Mouse (Mus musculus) CH12.LX (cell line): ENCODE measurements at regions not wholly inside any gene's neighbourhood (a gene's known extent, or its start where the extent isn't known, plus 50 kb on each side); places are given as distances from the start of the nearest gene placed in this dataset.

ENCODE experiments used
- CHD2 ChIP-seq: IDR thresholded peaks from 2 replicates; pipeline ENCODE4 v1.6.1; 2011; ENCODE audit warnings: low read length, improper control_type of control experiment
- CTCF ChIP-seq, 2 experiments: IDR thresholded peaks in 1 of 2; conservative IDR thresholded peaks in 1 of 2; 2 replicates each; pipeline ENCODE4 v1.5.1; 2011 to 2012; ENCODE audit warnings: low read depth in 2 of 2, low read length in 2 of 2, improper control_type of control experiment in 1 of 2, inconsistent platforms in 1 of 2, mild to moderate bottlenecking in 1 of 2, moderate library complexity in 1 of 2
- E2F4 ChIP-seq: IDR thresholded peaks from 2 replicates; pipeline ENCODE4 v1.6.1; 2011; ENCODE audit warnings: low read depth, low read length, improper control_type of control experiment; ENCODE audit not compliant: insufficient replicate concordance
- GABPA ChIP-seq: IDR thresholded peaks from 2 replicates; pipeline ENCODE4 v1.6.1; 2012; ENCODE audit warnings: low read depth, low read length, improper control_type of control experiment, inconsistent platforms; ENCODE audit not compliant: insufficient replicate concordance
- JUN ChIP-seq: IDR thresholded peaks from 2 replicates; pipeline ENCODE4 v1.6.1; 2011; ENCODE audit warnings: low read depth, mild to moderate bottlenecking, low read length, improper control_type of control experiment, moderate library complexity; ENCODE audit not compliant: insufficient read depth
- MAX ChIP-seq: IDR thresholded peaks from 2 replicates; pipeline ENCODE4 v1.6.1; 2011; ENCODE audit warnings: low read length, improper control_type of control experiment
- MYC ChIP-seq: IDR thresholded peaks from 2 replicates; pipeline ENCODE4 v1.6.1; 2011; ENCODE audit warnings: low read depth, mild to moderate bottlenecking, improper control_type of control experiment, low read length
- NELFE ChIP-seq: IDR thresholded peaks from 2 replicates; pipeline ENCODE4 v1.6.1; 2011; ENCODE audit warnings: low read depth, low read length, improper control_type of control experiment
- NRF1 ChIP-seq: IDR thresholded peaks from 2 replicates; pipeline ENCODE4 v1.6.1; 2014; ENCODE audit warnings: low read depth, mild to moderate bottlenecking, inconsistent platforms, low read length, improper control_type of control experiment, moderate library complexity
- POLR2A ChIP-seq: IDR thresholded peaks from 2 replicates; pipeline ENCODE4 v1.6.1; 2011; ENCODE audit warnings: low read depth, mild to moderate bottlenecking, improper control_type of control experiment, low read length
- TCF12 ChIP-seq: IDR thresholded peaks from 2 replicates; pipeline ENCODE4 v1.6.1; 2014; ENCODE audit warnings: low read depth, mild to moderate bottlenecking, inconsistent platforms, low read length, improper control_type of control experiment
- ZC3H11A ChIP-seq: IDR thresholded peaks from 2 replicates; pipeline ENCODE4 v1.6.1; 2012; ENCODE audit warnings: low read depth, mild to moderate bottlenecking, inconsistent platforms, low read length, improper control_type of control experiment

- TF ChIP-seq CTCF (conservative IDR thresholded peaks at IDR 0.05 in 1 of 2, IDR thresholded peaks at IDR 0.05 in 1 of 2; ENCODE audit: low read depth in 2 of 2, low read length in 2 of 2) (no peak), NRF1 (no peak), GABPA (no peak), NELFE (no peak), ZC3H11A (no peak), JUN (no peak), TCF12 (no peak), CHD2 (no peak), E2F4 (no peak), MAX (no peak), MYC (no peak), POLR2A (no peak)
Measured at GRCm38 (mm10) chr14:120149341-120149741, 107.1 kb upstream of the Oxgr1 start.
